Mouse (Mus musculus) CH12.LX (cell line): Measurements from ENCODE around the gene Fam217a.

Experiments
- CHD2 ChIP-seq: IDR thresholded peaks from 2 replicates; pipeline ENCODE4 v1.6.1; 2011; ENCODE audit warnings: low read length, improper control_type of control experiment
- CTCF ChIP-seq, 2 experiments: IDR thresholded peaks in 1 of 2; conservative IDR thresholded peaks in 1 of 2; 2 replicates each; pipeline ENCODE4 v1.5.1; 2011 to 2012; ENCODE audit warnings: low read depth in 2 of 2, low read length in 2 of 2, improper control_type of control experiment in 1 of 2, inconsistent platforms in 1 of 2, mild to moderate bottlenecking in 1 of 2, moderate library complexity in 1 of 2
- HCFC1 ChIP-seq: IDR thresholded peaks from 2 replicates; pipeline ENCODE4 v1.6.1; 2012; ENCODE audit warnings: low read depth, mild to moderate bottlenecking, inconsistent platforms, low read length, improper control_type of control experiment
- POLR2A ChIP-seq: IDR thresholded peaks from 2 replicates; pipeline ENCODE4 v1.6.1; 2011; ENCODE audit warnings: low read depth, mild to moderate bottlenecking, improper control_type of control experiment, low read length
- ZC3H11A ChIP-seq: IDR thresholded peaks from 2 replicates; pipeline ENCODE4 v1.6.1; 2012; ENCODE audit warnings: low read depth, mild to moderate bottlenecking, inconsistent platforms, low read length, improper control_type of control experiment

DNA sequence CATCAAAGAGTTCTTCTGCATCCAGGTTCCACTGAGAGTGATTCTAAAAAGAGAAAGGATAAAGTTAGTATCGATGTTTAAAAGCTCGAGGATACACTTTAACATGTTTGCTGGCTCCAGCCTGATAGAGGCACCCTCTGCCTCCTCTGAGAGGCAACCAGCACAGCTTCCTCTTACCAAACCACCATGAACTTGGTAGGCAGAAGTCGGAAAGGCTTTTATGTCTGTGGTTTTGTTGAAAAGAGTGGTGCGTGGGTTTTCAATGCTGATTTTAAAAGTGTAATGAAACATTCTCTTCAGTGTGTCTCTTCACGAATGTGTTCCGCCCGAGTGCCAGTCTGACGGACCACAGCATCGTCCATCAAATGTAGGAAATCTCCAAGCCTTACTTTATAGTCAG, 9.5 kb downstream of the Fam217a start:
- TF ChIP-seq POLR2A: no peak
- no peak for TF ChIP-seq HCFC1
- no peak for TF ChIP-seq CTCF (conservative IDR thresholded peaks at IDR 0.05 in 1 of 2, IDR thresholded peaks at IDR 0.05 in 1 of 2; ENCODE audit: low read depth in 2 of 2, low read length in 2 of 2)
- no peak for TF ChIP-seq CHD2
- TF ChIP-seq ZC3H11A: no peak
